Mouse (Mus musculus) hindbrain, embryonic 11.5 days (tissue): ENCODE measurements around the gene Tmem269. TPM values are rescaled to one million over a fixed set of nuclear protein-coding genes. Genes with fewer than 3 reads are reported as not detected.

ENCODE experiments used
- ATAC-seq: fragments of 200-750 bp; cut with Nextera tagmentation; 2 replicates; pipeline ENCODE4 v1.8.0; 2017; ENCODE audit warnings: mild to moderate bottlenecking, moderate TSS enrichment, moderate library complexity; ENCODE audit not compliant: low FRiP score
- DNase-seq: peaks from one replicate; pipeline ENCODE4 v3.0.0-alpha.2; 2015; ENCODE audit warnings: low spot score
- H3K27ac ChIP-seq: fragments of 300-500 bp; sonication (generic); 2 replicates; pipeline ENCODE4 v1.5.1; 2014; ENCODE audit warnings: mild to moderate bottlenecking, low read depth, low read length
- H3K27me3 ChIP-seq: fragments of 300-500 bp; sonication (generic); 2 replicates; pipeline ENCODE4 v1.6.1; 2014; ENCODE audit warnings: mild to moderate bottlenecking, low read length, moderate library complexity, mixed read lengths; ENCODE audit not compliant: control insufficient read depth, insufficient read depth
- H3K36me3 ChIP-seq: fragments of 300-500 bp; sonication (generic); 2 replicates; pipeline ENCODE4 v1.6.1; 2014; ENCODE audit warnings: mild to moderate bottlenecking, low read length, moderate library complexity, mixed read lengths; ENCODE audit not compliant: control insufficient read depth, insufficient read depth
- H3K4me1 ChIP-seq: fragments of 300-500 bp; sonication (generic); replicated peaks from 2 replicates; pipeline ENCODE4 v1.6.1; 2014; ENCODE audit warnings: low read length, mixed read lengths; ENCODE audit not compliant: control insufficient read depth, insufficient read depth
- H3K4me2 ChIP-seq: fragments of 300-500 bp; sonication (generic); replicated peaks from 2 replicates; pipeline ENCODE4 v1.6.1; 2014; ENCODE audit warnings: mild to moderate bottlenecking, low read depth, low read length
- H3K4me3 ChIP-seq: fragments of 300-500 bp; sonication (generic); 2 replicates; pipeline ENCODE4 v1.5.1; 2014; ENCODE audit warnings: low read depth, low read length
- H3K9ac ChIP-seq: fragments of 300-500 bp; sonication (generic); 2 replicates; pipeline ENCODE4 v1.6.1; 2014; ENCODE audit warnings: low read depth, low read length
- H3K9me3 ChIP-seq: fragments of 300-500 bp; sonication (generic); 2 replicates; pipeline ENCODE4 v1.6.1; 2016; ENCODE audit warnings: low read length; ENCODE audit not compliant: control insufficient read depth
- WGBS: fragments of 180-500 bp; shearing (Covaris S2); extraction: QIAGEN DNeasy Blood & Tissue Kit; methylation state at CpG from one replicate; pipeline ENCODE4 v1.1.7; 2014; 5-methylcytosine and 5-hydroxymethylcytosine counted together
- polyA plus RNA-seq: library from polyadenylated mRNA; unstranded; fragments of >200 nt; fragmentation: Nextera tagmentation; extraction: Ambion mirVana; gene quantifications from 2 replicates; pipeline ENCODE4 v1.2.1, GENCODE M21; 2014

Gene Tmem269
- polyA plus RNA-seq, 1 experiment from 2014 or later, result not detected

- no peaks in the 10 kb centered on the region for H3K9me3 ChIP-seq
- no peaks in the 10 kb centered on the region for H3K36me3 ChIP-seq
- 95% methylated on average over 12 of the region's 12 CpGs for WGBS
- H3K4me3 ChIP-seq, result no peak overlapping the region
- H3K27me3 ChIP-seq, result no peaks in the 10 kb centered on the region
- no peak overlapping the region for H3K9ac ChIP-seq
- no peaks in the 10 kb centered on the region for H3K4me1 ChIP-seq
- ATAC-seq, result no peak
- no peak overlapping the region for H3K4me2 ChIP-seq
- DNase-seq, result no peak
- no peak overlapping the region for H3K27ac ChIP-seq
These were observed 24.6 kb upstream of the Tmem269 start for GRCm38 (mm10) chr4:119242571-119242970.

- Histone ChIP-seq H3K9me3 (no peaks in the 10 kb centered on the region), H3K9ac (no peak overlapping the region), H3K4me3 (no peak overlapping the region), H3K4me1 (no peaks in the 10 kb centered on the region), H3K27me3 (no peaks in the 10 kb centered on the region), H3K4me2 (no peak overlapping the region), H3K27ac (no peak overlapping the region), H3K36me3 (no peaks in the 10 kb centered on the region)
- ATAC-seq (no peak), DNase-seq (no peak)
- 89% methylated on average over 14 of the region's 14 CpGs for WGBS
These were observed 23.6 kb upstream of the Tmem269 start for GRCm38 (mm10) chr4:119241664-119242063.

- H3K4me1 ChIP-seq, result no peaks in the 10 kb centered on the region
- peak; percentile 70 for ATAC-seq
- H3K4me3 ChIP-seq, result no peak overlapping the region
- H3K27ac ChIP-seq, result 0 out of 2 replicates have a peak overlapping the region, but pooled peaks have one; percentile 54
- H3K9ac ChIP-seq, result 0 out of 2 replicates have a peak overlapping the region, but pooled peaks have one; percentile 4
- no peak overlapping the region for H3K4me2 ChIP-seq
- peak; percentile 78 for DNase-seq
- no peaks in the 10 kb centered on the region for H3K9me3 ChIP-seq
- H3K27me3 ChIP-seq, result no peaks in the 10 kb centered on the region
- no peaks in the 10 kb centered on the region for H3K36me3 ChIP-seq
- 51% methylated on average over 12 of the region's 12 CpGs for WGBS
These were observed 21.2 kb upstream of the Tmem269 start for GRCm38 (mm10) chr4:119239181-119239682.

GRCm38 (mm10) chr4:119238661-119239060 lies 20.6 kb upstream of the Tmem269 start:
- no peaks in the 10 kb centered on the region for H3K36me3 ChIP-seq
- ATAC-seq (no peak), DNase-seq (no peak)
- H3K27me3 ChIP-seq, result no peaks in the 10 kb centered on the region
- H3K27ac ChIP-seq, result no peak overlapping the region
- H3K4me2 ChIP-seq, result no peak overlapping the region
- no peaks in the 10 kb centered on the region for H3K9me3 ChIP-seq
- no peaks in the 10 kb centered on the region for H3K4me1 ChIP-seq
- H3K4me3 ChIP-seq, result no peak overlapping the region
- WGBS, result 79% methylated on average over 3 of the region's 3 CpGs
- H3K9ac ChIP-seq, result no peak overlapping the region

- H3K36me3 ChIP-seq, result no peaks in the 10 kb centered on the region
- no peaks in the 10 kb centered on the region for H3K9me3 ChIP-seq
- H3K4me3 ChIP-seq, result no peak overlapping the region; the same call in 1 of the 2 replicates
- no peak overlapping the region for H3K4me2 ChIP-seq
- ATAC-seq, result no peak
- no peaks in the 10 kb centered on the region for H3K27me3 ChIP-seq
- no peak overlapping the region for H3K9ac ChIP-seq
- no peak for DNase-seq
- H3K4me1 ChIP-seq, result 0 out of 2 replicates have a peak, but pooled peaks cover 2% of the 10 kb centered on the region
- H3K27ac ChIP-seq, result no peak overlapping the region
- 78% methylated on average over 3 of the region's 3 CpGs for WGBS
These were observed 16.3 kb upstream of the Tmem269 start for GRCm38 (mm10) chr4:119234348-119234747.

GRCm38 (mm10) chr4:119233256-119233901 lies 15.4 kb upstream of the Tmem269 start:
- Histone ChIP-seq H3K9me3 (no peaks in the 10 kb centered on the region), H3K4me2 (peak overlapping the region; percentile 95), H3K4me3 (peak overlapping the region; percentile 86), H3K27ac (no peak overlapping the region), H3K27me3 (no peaks in the 10 kb centered on the region), H3K9ac (peak overlapping the region; percentile 69), H3K36me3 (no peaks in the 10 kb centered on the region), H3K4me1 (0 out of 2 replicates have a peak, but pooled peaks cover 2% of the 10 kb centered on the region)
- WGBS, result under 1% methylated on average over 36 of the region's 36 CpGs
- peak; percentile 57 for ATAC-seq
- DNase-seq, result peak; percentile 68

GRCm38 (mm10) chr4:119232410-119233255 lies 14.6 kb upstream of the Tmem269 start, which contains the start of the genes AU022252 and P3h1:
TSS of gene AU022252 (minus strand) at chr4:119232712.
TSS of gene P3h1 (plus strand) at chr4:119232915.
- under 1% methylated on average over 60 of the region's 71 CpGs for WGBS
- Histone ChIP-seq H3K27ac (no peak within 1 kb of the TSS), H3K4me1 (0 out of 2 replicates have a peak, but pooled peaks cover 2% of the 10 kb centered on the region)

GRCm38 (mm10) chr4:119226751-119227150 lies 8.7 kb upstream of the Tmem269 start:
- Histone ChIP-seq H3K27ac (no peak overlapping the region), H3K4me3 (no peak overlapping the region), H3K36me3 (0 out of 2 replicates have a peak, but pooled peaks cover 10% of the 10 kb centered on the region), H3K9me3 (no peaks in the 10 kb centered on the region), H3K9ac (no peak overlapping the region), H3K4me2 (no peak overlapping the region), H3K27me3 (no peaks in the 10 kb centered on the region), H3K4me1 (no peaks in the 10 kb centered on the region)
- DNase-seq (no peak), ATAC-seq (no peak)
- WGBS, result 94% methylated on average over 11 of the region's 11 CpGs

More at GRCm38 (mm10) chr4:119232410-119233255, 14.6 kb upstream of the Tmem269 start, which contains the start of the genes AU022252 and P3h1:
- H3K9ac ChIP-seq, result peak within 1 kb of the TSS; percentile 86
- H3K4me3 ChIP-seq, result peak within 1 kb of the TSS; percentile 86
- DNase-seq (peak; percentile 100), ATAC-seq (peak; percentile 97)
- H3K9me3 ChIP-seq, result no peaks in the 10 kb centered on the region
- no peaks in the 10 kb centered on the region for H3K27me3 ChIP-seq
- no peaks in the 10 kb centered on the region for H3K36me3 ChIP-seq
- H3K4me2 ChIP-seq, result peak within 1 kb of the TSS; percentile 95
